Mouse (Mus musculus) small intestine, adult 2 months (tissue): ENCODE data around the gene Grk2.

Experiments
- CTCF ChIP-seq: fragments of 200-500 bp; IDR thresholded peaks from 2 replicates; pipeline ENCODE4 v1.5.1; 2012; ENCODE audit warnings: low read depth, mild to moderate bottlenecking, control low read depth, inconsistent platforms, low read length, moderate library complexity, mixed read lengths; ENCODE audit not compliant: insufficient replicate concordance, insufficient read length; ENCODE audit errors: extremely low read depth
- POLR2A ChIP-seq: fragments of 200-500 bp; IDR thresholded peaks from 2 replicates; pipeline ENCODE4 v1.6.1; 2012; ENCODE audit warnings: low read depth, mild to moderate bottlenecking, control low read depth, inconsistent platforms, low read length, moderate library complexity

GRCm38 (mm10) chr19:4315223-4315944, 9.4 kb upstream of the Grk2 start:
- no peak for TF ChIP-seq POLR2A
- TF ChIP-seq CTCF = no peak
